Mouse (Mus musculus) intestine, embryonic 15.5 days (tissue): Measurements from ENCODE around the gene Rasal1. TPM values are rescaled to one million over a fixed set of nuclear protein-coding genes. Genes with fewer than 3 reads are reported as not detected.

Experiments
- ATAC-seq: fragments of 200-750 bp; cut with Nextera tagmentation; 2 replicates; pipeline ENCODE4 v1.8.0; 2017; ENCODE audit warnings: moderate TSS enrichment, moderate library complexity
- H3K27ac ChIP-seq: fragments of 300-500 bp; sonication (generic); 2 replicates; pipeline ENCODE4 v1.5.1; 2015; ENCODE audit warnings: mild to moderate bottlenecking, inconsistent platforms
- H3K27me3 ChIP-seq: fragments of 300-500 bp; sonication (generic); replicated peaks from 2 replicates; pipeline ENCODE4 v1.6.1; 2015; ENCODE audit warnings: inconsistent platforms
- H3K36me3 ChIP-seq: fragments of 300-500 bp; sonication (generic); 2 replicates; pipeline ENCODE4 v1.6.1; 2015; ENCODE audit warnings: inconsistent platforms
- H3K4me1 ChIP-seq: fragments of 300-500 bp; sonication (generic); replicated peaks from 2 replicates; pipeline ENCODE4 v1.6.1; 2015; ENCODE audit warnings: inconsistent platforms
- H3K4me2 ChIP-seq: fragments of 300-500 bp; sonication (generic); replicated peaks from 2 replicates; pipeline ENCODE4 v1.6.1; 2015; ENCODE audit warnings: mild to moderate bottlenecking, inconsistent platforms
- H3K4me3 ChIP-seq: fragments of 300-500 bp; sonication (generic); replicated peaks from 2 replicates; pipeline ENCODE4 v1.5.1; 2015; ENCODE audit warnings: inconsistent platforms
- H3K9ac ChIP-seq: fragments of 300-500 bp; sonication (generic); 2 replicates; pipeline ENCODE4 v1.6.1; 2015; ENCODE audit warnings: inconsistent platforms
- H3K9me3 ChIP-seq: fragments of 300-500 bp; sonication (generic); 2 replicates; pipeline ENCODE4 v1.6.1; 2016; ENCODE audit warnings: inconsistent platforms
- WGBS: fragments of 180-500 bp; shearing (Covaris S2); methylation state at CpG from one replicate; pipeline ENCODE4 v1.1.7; 2015; 5-methylcytosine and 5-hydroxymethylcytosine counted together
- polyA plus RNA-seq: library from polyadenylated mRNA; unstranded; fragments of >200 nt; fragmentation: Nextera tagmentation; extraction: Ambion mirVana; gene quantifications from 2 replicates; pipeline ENCODE4 v1.2.1, GENCODE M21; 2015

Rasal1 gene
- polyA plus RNA-seq, 1 experiment from 2014 or later: 0.49 TPM

DNA sequence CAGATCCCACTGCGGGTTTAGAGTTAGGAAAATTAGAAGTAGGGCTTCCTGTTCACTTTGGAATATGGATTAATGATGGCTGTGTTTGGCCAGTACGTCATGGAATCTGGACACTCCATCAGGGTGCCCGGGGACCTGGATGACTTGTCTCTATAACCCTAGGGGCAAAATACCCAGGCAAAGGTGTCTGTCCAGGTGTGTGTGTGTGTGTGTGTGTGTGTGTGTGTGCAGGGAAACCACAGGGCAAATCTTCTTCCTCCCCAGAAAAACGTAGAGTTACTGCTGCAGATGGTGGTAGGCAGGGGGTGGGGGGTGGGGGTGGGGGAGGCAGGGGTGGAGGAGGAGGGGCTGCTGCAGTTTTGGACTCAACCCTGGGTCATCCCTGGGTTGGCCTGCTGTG, 1.3 kb upstream of the Rasal1 start:
- H3K4me3 ChIP-seq: no peak overlapping the region
- H3K4me1 ChIP-seq: peaks cover 10% of the 10 kb centered on the region
- H3K27ac ChIP-seq: no peak overlapping the region
- no peak overlapping the region for H3K4me2 ChIP-seq
- peaks cover 39% of the 10 kb centered on the region for H3K27me3 ChIP-seq
- no peak for ATAC-seq
- H3K36me3 ChIP-seq: no peaks in the 10 kb centered on the region
- no peak overlapping the region for H3K9ac ChIP-seq
- WGBS: 72% methylated on average over 4 of the region's 4 CpGs
- H3K9me3 ChIP-seq: no peaks in the 10 kb centered on the region

DNA sequence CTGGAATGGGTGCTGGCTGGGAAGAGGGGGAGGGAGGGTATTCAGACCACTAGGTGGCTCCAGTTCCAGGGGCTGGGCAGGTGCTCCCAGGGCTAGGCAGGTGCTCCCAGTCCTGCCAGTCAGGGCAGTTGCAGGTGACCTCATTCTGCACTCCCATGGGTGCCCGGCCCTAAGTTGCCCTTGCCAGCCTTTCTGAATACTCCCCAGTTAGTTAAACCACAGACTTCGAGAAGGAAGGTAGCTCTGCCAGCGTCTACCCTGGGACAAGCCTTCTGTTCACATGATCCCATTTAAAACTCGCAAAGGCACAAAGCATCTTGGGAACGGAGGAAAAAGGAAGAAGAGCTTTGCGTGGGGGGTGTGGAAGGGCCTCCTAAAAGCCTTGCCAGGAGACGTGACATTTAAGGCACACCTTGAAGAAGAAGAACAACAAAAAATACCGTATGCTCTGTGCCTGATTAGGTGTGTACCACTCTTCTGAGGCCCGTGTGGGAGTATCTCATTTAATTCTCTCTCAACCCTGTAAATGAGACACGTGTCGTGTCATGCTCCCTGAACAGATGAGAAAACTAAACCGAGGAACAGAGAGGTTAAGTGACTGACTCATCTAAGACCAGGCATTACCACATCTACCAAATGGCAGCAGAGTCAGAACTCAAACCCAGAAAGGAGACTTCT, 659 bp upstream of the Rasal1 start:
- H3K4me3 ChIP-seq: no peak overlapping the region
- H3K27me3 ChIP-seq: peaks cover 39% of the 10 kb centered on the region
- peak overlapping the region; percentile 71 for H3K4me2 ChIP-seq
- 35% methylated on average over 12 of the region's 12 CpGs for WGBS
- H3K9ac ChIP-seq: no peak overlapping the region
- H3K36me3 ChIP-seq: no peaks in the 10 kb centered on the region
- no peak overlapping the region for H3K27ac ChIP-seq
- peaks cover 10% of the 10 kb centered on the region for H3K4me1 ChIP-seq
- no peaks in the 10 kb centered on the region for H3K9me3 ChIP-seq
- ATAC-seq: no peak

- ATAC-seq: peak; percentile 63
- peak overlapping the region; percentile 30 for H3K4me3 ChIP-seq
- H3K9ac ChIP-seq: 0 out of 2 replicates have a peak overlapping the region, but pooled peaks have one; percentile 8
- H3K36me3 ChIP-seq: no peaks in the 10 kb centered on the region
- 4% methylated on average over 21 of the region's 21 CpGs for WGBS
- no peak overlapping the region for H3K27ac ChIP-seq
- no peaks in the 10 kb centered on the region for H3K9me3 ChIP-seq
- peaks cover 10% of the 10 kb centered on the region for H3K4me1 ChIP-seq
- peak overlapping the region; percentile 71 for H3K4me2 ChIP-seq
- peaks cover 39% of the 10 kb centered on the region for H3K27me3 ChIP-seq
Observed at GRCm38 (mm10) chr5:120649374-120649933, 842 bp downstream of the Rasal1 start.

GRCm38 (mm10) chr5:120649938-120650337, 1.3 kb downstream of the Rasal1 start:
- 23% methylated on average over 13 of the region's 13 CpGs for WGBS
- no peak overlapping the region for H3K4me2 ChIP-seq
- no peak overlapping the region for H3K27ac ChIP-seq
- ATAC-seq: no peak
- H3K4me3 ChIP-seq: no peak overlapping the region
- peaks cover 10% of the 10 kb centered on the region for H3K4me1 ChIP-seq
- H3K9ac ChIP-seq: no peak overlapping the region
- H3K36me3 ChIP-seq: no peaks in the 10 kb centered on the region
- H3K9me3 ChIP-seq: no peaks in the 10 kb centered on the region
- H3K27me3 ChIP-seq: peaks cover 39% of the 10 kb centered on the region

GRCm38 (mm10) chr5:120651230-120651629, 2.6 kb downstream of the Rasal1 start:
- WGBS: 42% methylated on average over 5 of the region's 5 CpGs
- ATAC-seq: peak; percentile 42; the same call in 1 of the 2 replicates
- Histone ChIP-seq H3K27ac (no peak overlapping the region), H3K9me3 (no peaks in the 10 kb centered on the region), H3K4me3 (no peak overlapping the region), H3K27me3 (peaks cover 39% of the 10 kb centered on the region), H3K4me1 (peaks cover 10% of the 10 kb centered on the region), H3K36me3 (no peaks in the 10 kb centered on the region), H3K9ac (no peak overlapping the region), H3K4me2 (no peak overlapping the region)

GRCm38 (mm10) chr5:120652915-120653701, 4.5 kb downstream of the Rasal1 start:
- no peak overlapping the region for H3K9ac ChIP-seq
- H3K36me3 ChIP-seq: no peaks in the 10 kb centered on the region
- peaks cover 10% of the 10 kb centered on the region for H3K4me1 ChIP-seq
- ATAC-seq: no peak
- no peak overlapping the region for H3K4me2 ChIP-seq
- no peak overlapping the region for H3K27ac ChIP-seq
- 83% methylated on average over 28 of the region's 28 CpGs for WGBS
- H3K9me3 ChIP-seq: no peaks in the 10 kb centered on the region
- H3K4me3 ChIP-seq: no peak overlapping the region
- H3K27me3 ChIP-seq: peaks cover 29% of the 10 kb centered on the region

DNA sequence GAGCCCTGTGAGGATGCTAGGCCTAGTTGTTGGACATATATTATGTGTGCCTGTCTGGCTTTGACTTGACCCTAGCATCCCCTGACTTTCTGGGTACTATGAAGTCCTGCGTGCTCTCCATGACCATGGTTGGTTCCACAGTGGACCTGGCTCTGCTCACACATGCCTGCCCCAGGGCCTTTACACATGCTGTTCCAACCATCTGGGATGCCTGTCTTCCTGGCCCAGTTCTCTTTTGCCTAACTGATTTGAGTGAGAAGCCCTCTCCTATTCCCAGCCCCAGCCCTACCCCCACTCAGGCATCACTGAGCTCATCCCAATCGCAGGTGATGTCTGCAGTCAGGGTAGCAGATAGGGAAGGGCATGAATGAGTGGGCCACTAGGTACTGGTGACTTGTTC, 5.3 kb downstream of the Rasal1 start:
- Histone ChIP-seq H3K9ac (no peak overlapping the region), H3K4me1 (peaks cover 6% of the 10 kb centered on the region), H3K4me3 (no peak overlapping the region), H3K9me3 (no peaks in the 10 kb centered on the region), H3K4me2 (no peak overlapping the region), H3K27me3 (peaks cover 22% of the 10 kb centered on the region), H3K36me3 (no peaks in the 10 kb centered on the region), H3K27ac (no peak overlapping the region)
- 90% methylated on average over 2 of the region's 2 CpGs for WGBS
- no peak for ATAC-seq

- Histone ChIP-seq H3K4me1 (no peaks in the 10 kb centered on the region), H3K9ac (no peak overlapping the region), H3K9me3 (no peaks in the 10 kb centered on the region), H3K27ac (no peak overlapping the region), H3K27me3 (peaks cover 5% of the 10 kb centered on the region; the same call in 1 of the 2 replicates), H3K4me3 (no peak overlapping the region), H3K36me3 (no peaks in the 10 kb centered on the region), H3K4me2 (no peak overlapping the region)
- 79% methylated on average over 12 of the region's 12 CpGs for WGBS
- no peak for ATAC-seq
Observed at GRCm38 (mm10) chr5:120656281-120656751, 7.7 kb downstream of the Rasal1 start.

DNA sequence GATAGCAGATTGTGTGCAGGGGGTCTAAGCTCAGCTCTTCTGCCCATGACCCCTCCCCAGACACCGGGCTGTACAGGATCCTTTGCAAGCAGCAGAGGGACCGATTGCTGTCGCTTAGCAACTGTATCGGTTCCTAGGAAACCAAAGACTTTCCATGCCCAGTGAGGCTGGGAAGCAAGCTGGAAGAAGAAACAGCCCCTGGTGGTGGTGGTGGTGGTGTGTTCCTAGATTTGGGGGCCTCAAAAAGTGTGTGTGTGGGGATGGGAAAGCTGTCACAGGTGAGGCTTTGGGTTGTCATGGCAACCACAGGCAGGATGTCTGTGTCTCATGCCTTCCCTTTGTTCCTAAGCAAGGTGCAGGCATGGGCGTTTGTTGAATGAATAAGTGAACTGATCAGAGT, 12.2 kb downstream of the Rasal1 start:
- no peaks in the 10 kb centered on the region for H3K4me1 ChIP-seq
- ATAC-seq: no peak
- no peaks in the 10 kb centered on the region for H3K9me3 ChIP-seq
- no peaks in the 10 kb centered on the region for H3K36me3 ChIP-seq
- WGBS: 42% methylated on average over 5 of the region's 5 CpGs
- no peak overlapping the region for H3K9ac ChIP-seq
- H3K27me3 ChIP-seq: no peaks in the 10 kb centered on the region
- H3K27ac ChIP-seq: no peak overlapping the region
- H3K4me3 ChIP-seq: no peak overlapping the region
- H3K4me2 ChIP-seq: no peak overlapping the region

GRCm38 (mm10) chr5:120664888-120665287, 16.3 kb downstream of the Rasal1 start:
- no peak overlapping the region for H3K27ac ChIP-seq
- no peaks in the 10 kb centered on the region for H3K36me3 ChIP-seq
- 0 out of 2 replicates have a peak, but pooled peaks cover 4% of the 10 kb centered on the region for H3K27me3 ChIP-seq
- H3K9me3 ChIP-seq: no peaks in the 10 kb centered on the region
- no peak overlapping the region for H3K4me3 ChIP-seq
- no peak for ATAC-seq
- H3K4me1 ChIP-seq: no peaks in the 10 kb centered on the region
- no peak overlapping the region for H3K9ac ChIP-seq
- WGBS: 54% methylated on average over 2 of the region's 2 CpGs
- no peak overlapping the region for H3K4me2 ChIP-seq

GRCm38 (mm10) chr5:120668761-120669160, 20.1 kb downstream of the Rasal1 start:
- H3K4me3 ChIP-seq: no peak overlapping the region
- no peak overlapping the region for H3K4me2 ChIP-seq
- H3K9ac ChIP-seq: no peak overlapping the region
- H3K9me3 ChIP-seq: no peaks in the 10 kb centered on the region
- no peak overlapping the region for H3K27ac ChIP-seq
- no peaks in the 10 kb centered on the region for H3K36me3 ChIP-seq
- ATAC-seq: no peak
- 69% methylated on average over 7 of the region's 7 CpGs for WGBS
- no peaks in the 10 kb centered on the region for H3K4me1 ChIP-seq
- 0 out of 2 replicates have a peak, but pooled peaks cover 4% of the 10 kb centered on the region for H3K27me3 ChIP-seq

DNA sequence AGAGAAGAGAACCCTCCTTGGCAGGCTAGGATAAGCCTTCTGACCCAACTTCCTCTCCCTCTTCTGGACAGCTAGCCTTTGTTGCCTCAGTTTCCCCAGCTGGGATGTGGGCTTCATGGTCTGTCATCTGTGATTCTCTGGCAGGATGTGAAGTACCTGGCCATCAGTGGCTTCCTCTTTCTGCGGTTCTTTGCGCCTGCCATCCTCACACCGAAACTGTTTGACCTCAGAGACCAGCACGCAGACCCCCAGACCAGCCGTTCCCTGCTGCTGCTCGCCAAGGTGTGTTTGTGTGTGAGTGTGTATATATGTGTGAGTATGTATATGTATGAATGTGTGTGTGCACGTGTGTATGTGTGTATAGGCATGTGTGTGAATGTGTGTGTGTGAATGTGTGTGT, 21.5 kb downstream of the Rasal1 start:
- H3K4me1 ChIP-seq: peaks cover 5% of the 10 kb centered on the region
- no peaks in the 10 kb centered on the region for H3K9me3 ChIP-seq
- H3K27me3 ChIP-seq: 0 out of 2 replicates have a peak, but pooled peaks cover 4% of the 10 kb centered on the region
- WGBS: 83% methylated on average over 7 of the region's 7 CpGs
- no peak overlapping the region for H3K4me2 ChIP-seq
- H3K27ac ChIP-seq: no peak overlapping the region
- no peak overlapping the region for H3K4me3 ChIP-seq
- no peak for ATAC-seq
- H3K9ac ChIP-seq: no peak overlapping the region
- no peaks in the 10 kb centered on the region for H3K36me3 ChIP-seq
